Mouse (Mus musculus) liver, postnatal 0 days (tissue): ENCODE measurements around the gene 1700025F22Rik. TPM values are rescaled to one million over a fixed set of nuclear protein-coding genes. Genes with fewer than 3 reads are reported as not detected.
A peak's percentile ranks its signal among the peaks of the same experiment; 100 is the strongest.
"Not testable (repeated sequence)": the region's sequence is repeated elsewhere in the genome, so short reads cannot be mapped to it uniquely, and the experiment has no call there.

ENCODE experiments used
- ATAC-seq: fragments of 200-750 bp; cut with Nextera tagmentation; 2 replicates; pipeline ENCODE4 v1.8.0; 2017; ENCODE audit warnings: mild to moderate bottlenecking, moderate library complexity
- DNase-seq: peaks from one replicate; pipeline ENCODE4 v3.0.0-alpha.2; 2016
- H3K27ac ChIP-seq: fragments of 300-500 bp; sonication (generic); 2 replicates; pipeline ENCODE4 v1.5.1; 2014; ENCODE audit warnings: antibody characterized with exemption, moderate library complexity, mild to moderate bottlenecking, low read depth
- H3K27me3 ChIP-seq: fragments of 300-500 bp; sonication (generic); 2 replicates; pipeline ENCODE4 v1.6.1; 2014; ENCODE audit warnings: low read length, control low read depth, mixed read lengths; ENCODE audit not compliant: insufficient read depth
- H3K36me3 ChIP-seq: fragments of 300-500 bp; sonication (generic); replicated peaks from 2 replicates; pipeline ENCODE4 v1.6.1; 2014; ENCODE audit warnings: mild to moderate bottlenecking, control low read depth, low read length, moderate library complexity, mixed read lengths; ENCODE audit not compliant: insufficient read depth
- H3K4me1 ChIP-seq: fragments of 300-500 bp; sonication (generic); 2 replicates; pipeline ENCODE4 v1.6.1; 2014; ENCODE audit warnings: antibody characterized with exemption, mild to moderate bottlenecking, control low read depth; ENCODE audit not compliant: insufficient read depth
- H3K4me2 ChIP-seq: fragments of 300-500 bp; sonication (generic); 2 replicates; pipeline ENCODE4 v1.6.1; 2014; ENCODE audit warnings: low read depth, mild to moderate bottlenecking, low read length, moderate library complexity, mixed read lengths
- H3K4me3 ChIP-seq: fragments of 300-500 bp; sonication (generic); 2 replicates; pipeline ENCODE4 v1.5.1; 2014; ENCODE audit warnings: low read depth, low read length
- H3K9ac ChIP-seq: fragments of 300-500 bp; sonication (generic); replicated peaks from 2 replicates; pipeline ENCODE4 v1.6.1; 2014; ENCODE audit warnings: mild to moderate bottlenecking, moderate library complexity
- H3K9me3 ChIP-seq: fragments of 300-500 bp; sonication (generic); 2 replicates; pipeline ENCODE4 v1.6.1; 2016; ENCODE audit warnings: mild to moderate bottlenecking, control low read depth, low read length, mixed read lengths
- CTCF ChIP-seq: sonication (generic); IDR thresholded peaks from 2 replicates; pipeline ENCODE4 v1.5.1; 2016; ENCODE audit warnings: antibody characterized with exemption, low read depth
- EP300 ChIP-seq: IDR thresholded peaks from 2 replicates; pipeline ENCODE4 v1.6.1; 2016; ENCODE audit warnings: antibody characterized with exemption, low read depth, mild to moderate bottlenecking
- WGBS: fragments of 180-500 bp; shearing (Covaris S2); extraction: QIAGEN DNeasy Blood & Tissue Kit; methylation state at CpG from one replicate; pipeline ENCODE4 v1.1.7; 2014; ENCODE audit not compliant: insufficient replicate concordance; 5-methylcytosine and 5-hydroxymethylcytosine counted together
- polyA plus RNA-seq: library from polyadenylated mRNA; unstranded; fragments of >200 nt; fragmentation: Nextera tagmentation; extraction: Ambion mirVana; gene quantifications from 2 replicates; pipeline ENCODE4 v1.2.1, GENCODE M21; 2015

1700025F22Rik gene
- polyA plus RNA-seq, 1 experiment from 2014 or later: not detected

- Histone ChIP-seq H3K4me3 (no peak overlapping the region), H3K27ac (no peak overlapping the region), H3K27me3 (no peaks in the 10 kb centered on the region), H3K9me3 (no peaks in the 10 kb centered on the region), H3K36me3 (no peaks in the 10 kb centered on the region), H3K4me1 (no peaks in the 10 kb centered on the region), H3K4me2 (no peak overlapping the region), H3K9ac (no peak overlapping the region)
- DNase-seq: no peak
- no peak for TF ChIP-seq EP300
- TF ChIP-seq CTCF: no peak
- ATAC-seq: no peak
- 73% methylated on average over 2 of the region's 2 CpGs for WGBS
These were observed 30.3 kb downstream of the 1700025F22Rik start for GRCm38 (mm10) chr19:11134852-11135251.

- not testable (repeated sequence) for H3K36me3 ChIP-seq, H3K4me2 ChIP-seq, H3K9me3 ChIP-seq, DNase-seq, H3K9ac ChIP-seq, H3K27ac ChIP-seq, H3K4me3 ChIP-seq, ATAC-seq, H3K4me1 ChIP-seq, H3K27me3 ChIP-seq
- WGBS: 78% methylated on average over 8 of the region's 8 CpGs
These were observed 34.3 kb downstream of the 1700025F22Rik start, which contains the start of gene 1700017D01Rik for GRCm38 (mm10) chr19:11130776-11131175. 1700017D01Rik (minus strand) TSS chr19:11130876.

GRCm38 (mm10) chr19:11129702-11130101 lies 35.4 kb downstream of the 1700025F22Rik start:
- no peak for ATAC-seq

GRCm38 (mm10) chr19:11121016-11121420 lies 44.1 kb downstream of the 1700025F22Rik start:
- ATAC-seq: peak; percentile 100
- H3K4me1 ChIP-seq, H3K27ac ChIP-seq, H3K27me3 ChIP-seq, H3K36me3 ChIP-seq, H3K9me3 ChIP-seq: not testable (repeated sequence)
- WGBS: 2% methylated on average over 11 of the region's 38 CpGs
- peak; percentile 31 for DNase-seq
- Histone ChIP-seq H3K4me2 (peak overlapping the region; percentile 58), H3K4me3 (peak overlapping the region; percentile 38), H3K9ac (0 out of 2 replicates have a peak overlapping the region, but pooled peaks have one; percentile 30)

More at GRCm38 (mm10) chr19:11129702-11130101, 35.4 kb downstream of the 1700025F22Rik start:
- no peak overlapping the region for H3K4me2 ChIP-seq
- H3K9ac ChIP-seq: no peak overlapping the region
- H3K27me3 ChIP-seq: no peaks in the 10 kb centered on the region
- H3K27ac ChIP-seq: no peak overlapping the region
- 73% methylated on average over 1 of the region's 1 CpGs for WGBS
- DNase-seq: no peak
- H3K4me1 ChIP-seq: no peaks in the 10 kb centered on the region
- H3K36me3 ChIP-seq: no peaks in the 10 kb centered on the region
- no peak overlapping the region for H3K4me3 ChIP-seq
- H3K9me3 ChIP-seq: no peaks in the 10 kb centered on the region
- TF ChIP-seq CTCF: no peak
- no peak for TF ChIP-seq EP300

GRCm38 (mm10) chr19:11119338-11119737 lies 45.8 kb downstream of the 1700025F22Rik start:
- no peak overlapping the region for H3K4me3 ChIP-seq
- WGBS: 56% methylated on average over 2 of the region's 2 CpGs
- ATAC-seq (no peak; the same call in 1 of the 2 replicates), DNase-seq (no peak)
- TF ChIP-seq EP300 (peak; percentile 18; the same call in 1 of the 2 replicates), CTCF (no peak)
- H3K27ac ChIP-seq: peak overlapping the region; percentile 69
- H3K27me3 ChIP-seq: no peaks in the 10 kb centered on the region
- H3K4me2 ChIP-seq: no peak overlapping the region
- H3K9ac ChIP-seq: no peak overlapping the region
- 0 out of 2 replicates have a peak, but pooled peaks cover 3% of the 10 kb centered on the region for H3K4me1 ChIP-seq
- no peaks in the 10 kb centered on the region for H3K9me3 ChIP-seq
- no peaks in the 10 kb centered on the region for H3K36me3 ChIP-seq

GRCm38 (mm10) chr19:11107746-11108145 lies 57.4 kb downstream of the 1700025F22Rik start:
- DNase-seq: no peak

GRCm38 (mm10) chr19:11101880-11102279 lies 63.2 kb downstream of the 1700025F22Rik start:
- no peaks in the 10 kb centered on the region for H3K36me3 ChIP-seq
- H3K27ac ChIP-seq: no peak overlapping the region
- ATAC-seq (no peak), DNase-seq (no peak)
- no peaks in the 10 kb centered on the region for H3K4me1 ChIP-seq
- no peaks in the 10 kb centered on the region for H3K27me3 ChIP-seq
- H3K9me3 ChIP-seq: no peaks in the 10 kb centered on the region
- 52% methylated on average over 1 of the region's 1 CpGs for WGBS
- H3K4me3 ChIP-seq: no peak overlapping the region
- no peak overlapping the region for H3K9ac ChIP-seq
- H3K4me2 ChIP-seq: no peak overlapping the region
- TF ChIP-seq EP300 (no peak), CTCF (no peak)

More at GRCm38 (mm10) chr19:11107746-11108145, 57.4 kb downstream of the 1700025F22Rik start:
- TF ChIP-seq EP300 (0 out of 2 replicates have a peak, but pooled peaks have one; percentile 22), CTCF (no peak)
- H3K27me3 ChIP-seq: no peaks in the 10 kb centered on the region
- peak overlapping the region; percentile 67 for H3K27ac ChIP-seq
- 41% methylated on average over 3 of the region's 3 CpGs for WGBS
- H3K9me3 ChIP-seq: no peaks in the 10 kb centered on the region
- H3K9ac ChIP-seq: no peak overlapping the region
- ATAC-seq: peak; percentile 60; the same call in 1 of the 2 replicates
- H3K4me3 ChIP-seq: no peak overlapping the region
- no peaks in the 10 kb centered on the region for H3K36me3 ChIP-seq
- peaks cover 4% of the 10 kb centered on the region; the same call in 1 of the 2 replicates for H3K4me1 ChIP-seq
- H3K4me2 ChIP-seq: no peak overlapping the region
